Mouse (Mus musculus) neural tube, embryonic 12.5 days (tissue): ENCODE data around the gene Cux2. TPM values are rescaled to one million over a fixed set of nuclear protein-coding genes. Genes with fewer than 3 reads are reported as not detected.

Experiments used
- ATAC-seq: fragments of 200-750 bp; cut with Nextera tagmentation; 2 replicates; pipeline ENCODE4 v1.8.0; 2017; ENCODE audit warnings: low read depth, mild to moderate bottlenecking, moderate TSS enrichment, moderate library complexity; ENCODE audit not compliant: low FRiP score
- H3K27ac ChIP-seq: fragments of 300-500 bp; sonication (generic); 2 replicates; pipeline ENCODE4 v1.5.1; 2016
- H3K27me3 ChIP-seq: fragments of 300-500 bp; sonication (generic); replicated peaks from 2 replicates; pipeline ENCODE4 v1.6.1; 2016; ENCODE audit warnings: mild to moderate bottlenecking
- H3K36me3 ChIP-seq: fragments of 300-500 bp; sonication (generic); 2 replicates; pipeline ENCODE4 v1.6.1; 2016; ENCODE audit warnings: mild to moderate bottlenecking
- H3K4me1 ChIP-seq: fragments of 300-500 bp; sonication (generic); 2 replicates; pipeline ENCODE4 v1.6.1; 2016
- H3K4me2 ChIP-seq: fragments of 300-500 bp; sonication (generic); replicated peaks from 2 replicates; pipeline ENCODE4 v1.6.1; 2016; ENCODE audit warnings: mild to moderate bottlenecking
- H3K4me3 ChIP-seq: fragments of 300-500 bp; sonication (generic); 2 replicates; pipeline ENCODE4 v1.5.1; 2016
- H3K9ac ChIP-seq: fragments of 300-500 bp; sonication (generic); 2 replicates; pipeline ENCODE4 v1.6.1; 2016; ENCODE audit warnings: mild to moderate bottlenecking
- H3K9me3 ChIP-seq: fragments of 300-500 bp; sonication (generic); 2 replicates; pipeline ENCODE4 v1.6.1; 2016; ENCODE audit warnings: mild to moderate bottlenecking
- WGBS: fragments of 180-500 bp; shearing (Covaris S2); methylation state at CpG from one replicate; pipeline ENCODE4 v1.1.7; 2016; 5-methylcytosine and 5-hydroxymethylcytosine counted together
- polyA plus RNA-seq: library from polyadenylated mRNA; unstranded; fragments of >200 nt; fragmentation: Nextera tagmentation; extraction: Ambion mirVana; gene quantifications from 2 replicates; pipeline ENCODE4 v1.2.1, GENCODE M21; 2016

Gene Cux2
- polyA plus RNA-seq, 1 experiment from 2014 or later: 24.2 TPM

DNA sequence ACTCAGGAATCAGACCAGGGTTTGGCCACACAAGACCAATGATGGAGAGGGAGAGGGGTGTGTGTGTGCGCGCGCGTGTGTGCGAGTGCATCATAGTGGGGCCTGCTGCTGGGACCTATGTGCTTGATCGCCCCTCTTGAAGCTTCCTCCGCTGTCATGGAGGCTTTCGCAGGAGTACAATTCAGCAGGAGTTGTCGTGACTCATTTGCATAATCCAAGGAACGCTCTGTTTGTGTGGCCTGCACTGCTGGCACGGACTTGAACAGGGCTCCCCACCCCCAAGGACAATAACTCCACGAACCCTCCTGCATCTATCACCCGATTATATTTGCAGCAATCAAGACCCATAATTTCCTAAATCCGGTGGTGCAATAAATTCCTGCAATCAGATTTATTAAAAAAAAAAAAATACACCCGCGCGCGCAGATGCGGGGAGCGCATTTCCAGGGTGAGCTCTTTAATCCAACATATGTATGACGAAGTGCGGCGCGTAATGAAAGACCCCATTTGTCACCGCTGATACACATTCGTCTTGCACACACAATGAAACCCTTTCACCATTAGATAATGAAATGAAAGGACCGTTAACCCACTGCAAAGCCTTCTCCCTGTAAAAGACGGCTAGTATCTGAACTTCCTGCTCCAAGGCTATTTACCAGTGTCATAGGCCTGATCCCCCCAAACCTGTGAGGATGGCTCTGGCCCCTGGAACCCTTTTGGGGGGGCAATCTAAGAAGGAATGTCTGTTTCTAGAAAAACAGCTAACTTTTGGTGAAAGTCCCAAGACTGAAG lies 124.0 kb downstream of the Cux2 start:
- no peak overlapping the region for H3K9ac ChIP-seq
- no peaks in the 10 kb centered on the region for H3K36me3 ChIP-seq
- H3K4me2 ChIP-seq: peak overlapping the region; percentile 51
- ATAC-seq: peak; percentile 26; the same call in 1 of the 2 replicates
- H3K4me3 ChIP-seq: no peak overlapping the region
- H3K27ac ChIP-seq: no peak overlapping the region; the same call in 1 of the 2 replicates
- peaks cover 21% of the 10 kb centered on the region for H3K27me3 ChIP-seq
- no peaks in the 10 kb centered on the region for H3K9me3 ChIP-seq
- peaks cover 71% of the 10 kb centered on the region for H3K4me1 ChIP-seq
- WGBS: 18% methylated on average over 28 of the region's 28 CpGs

DNA sequence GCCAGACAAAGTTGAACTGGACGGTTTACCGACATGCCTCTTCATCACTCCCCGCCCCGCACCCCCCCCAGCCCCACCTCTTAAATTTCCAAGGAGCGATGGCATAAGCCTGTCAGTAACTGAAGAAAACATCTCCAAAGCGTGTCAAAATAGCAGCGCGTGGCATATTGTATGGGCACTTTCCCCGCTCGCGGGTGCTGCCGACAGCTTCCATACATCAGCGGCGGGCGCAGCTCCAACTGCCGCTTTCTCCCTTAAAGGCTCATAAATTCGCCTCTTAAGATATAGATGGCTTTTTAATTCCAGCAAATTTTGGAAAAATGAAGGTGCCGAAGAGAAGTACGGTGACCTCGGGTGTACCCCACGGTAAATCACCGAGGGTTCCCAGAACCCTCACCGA lies 124.6 kb downstream of the Cux2 start:
- H3K27ac ChIP-seq: no peak overlapping the region
- no peak overlapping the region for H3K4me3 ChIP-seq
- H3K4me1 ChIP-seq: peaks cover 68% of the 10 kb centered on the region
- no peaks in the 10 kb centered on the region for H3K9me3 ChIP-seq
- H3K36me3 ChIP-seq: no peaks in the 10 kb centered on the region
- peaks cover 21% of the 10 kb centered on the region for H3K27me3 ChIP-seq
- no peak for ATAC-seq
- H3K4me2 ChIP-seq: peak overlapping the region; percentile 51
- WGBS: 15% methylated on average over 23 of the region's 23 CpGs
- no peak overlapping the region for H3K9ac ChIP-seq

DNA sequence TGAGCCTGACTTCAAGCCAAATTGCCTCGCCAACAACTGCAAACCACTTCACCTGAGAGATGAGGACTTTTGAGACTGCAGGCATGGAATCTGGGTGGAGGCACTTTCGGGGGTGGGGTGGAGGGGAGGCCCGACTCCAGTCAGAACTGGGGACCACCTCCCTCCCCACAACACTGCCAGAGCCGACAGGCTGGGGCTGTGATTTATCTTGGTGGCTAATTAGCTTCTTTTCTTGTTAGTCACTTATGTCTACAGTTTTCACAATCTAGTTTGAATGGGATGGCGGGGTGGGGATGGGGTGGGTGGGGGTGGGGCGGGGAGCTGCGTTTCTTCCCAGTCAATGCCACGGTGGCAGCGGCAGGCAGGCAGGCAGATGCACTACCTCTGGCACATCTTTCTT lies 125.5 kb downstream of the Cux2 start:
- Histone ChIP-seq H3K27me3 (peaks cover 21% of the 10 kb centered on the region), H3K4me1 (peaks cover 65% of the 10 kb centered on the region), H3K36me3 (no peaks in the 10 kb centered on the region), H3K9ac (no peak overlapping the region), H3K27ac (no peak overlapping the region), H3K9me3 (no peaks in the 10 kb centered on the region), H3K4me2 (peak overlapping the region; percentile 51; the same call in 1 of the 2 replicates), H3K4me3 (no peak overlapping the region)
- no peak for ATAC-seq
- WGBS: 7% methylated on average over 9 of the region's 9 CpGs

DNA sequence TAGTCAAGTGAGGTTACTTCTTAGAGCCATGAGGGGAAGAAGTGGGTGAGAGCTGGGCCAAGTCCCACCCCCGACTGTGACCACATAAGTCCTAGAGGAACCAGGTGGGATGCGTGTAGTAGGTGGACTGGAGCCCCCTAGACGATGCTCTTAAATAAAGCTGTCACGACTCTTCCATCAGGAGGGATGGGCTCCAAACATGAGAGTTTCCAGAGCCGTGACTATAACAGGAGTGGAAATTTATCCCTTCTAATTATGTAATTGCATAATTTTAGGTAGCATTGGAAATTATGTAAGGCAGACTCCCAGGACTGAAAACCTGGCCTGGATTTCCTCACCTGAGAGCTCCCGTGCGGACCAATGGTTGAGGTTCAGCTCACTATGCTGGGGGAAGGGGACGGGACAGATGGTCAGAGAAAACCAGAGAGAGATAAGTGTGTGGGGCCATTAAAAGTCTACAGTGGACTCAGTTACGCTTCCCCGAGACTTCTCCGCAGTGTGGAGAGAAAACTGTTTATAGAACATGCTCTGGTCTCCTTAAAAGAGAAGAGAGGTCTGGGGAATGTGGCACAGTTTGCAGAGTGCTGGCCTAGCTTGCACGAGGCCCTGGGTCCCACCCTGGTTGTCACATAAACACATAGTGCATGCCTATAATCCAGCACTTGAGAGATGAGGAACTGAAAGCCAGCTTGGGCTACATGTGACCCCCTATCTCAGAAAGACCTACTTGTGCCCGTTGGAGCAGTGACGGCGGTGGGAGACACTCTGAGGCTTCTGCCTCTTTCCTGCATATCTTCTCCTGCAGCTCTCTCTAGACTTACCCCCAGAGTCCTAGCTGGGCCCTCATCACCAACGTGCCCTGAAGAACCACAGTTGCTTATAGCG lies 126.7 kb downstream of the Cux2 start:
- Histone ChIP-seq H3K36me3 (no peaks in the 10 kb centered on the region), H3K27me3 (peaks cover 21% of the 10 kb centered on the region), H3K4me3 (no peak overlapping the region), H3K4me1 (peaks cover 53% of the 10 kb centered on the region), H3K9me3 (no peaks in the 10 kb centered on the region), H3K4me2 (no peak overlapping the region), H3K9ac (no peak overlapping the region), H3K27ac (no peak overlapping the region)
- WGBS: 79% methylated on average over 17 of the region's 17 CpGs
- no peak for ATAC-seq

DNA sequence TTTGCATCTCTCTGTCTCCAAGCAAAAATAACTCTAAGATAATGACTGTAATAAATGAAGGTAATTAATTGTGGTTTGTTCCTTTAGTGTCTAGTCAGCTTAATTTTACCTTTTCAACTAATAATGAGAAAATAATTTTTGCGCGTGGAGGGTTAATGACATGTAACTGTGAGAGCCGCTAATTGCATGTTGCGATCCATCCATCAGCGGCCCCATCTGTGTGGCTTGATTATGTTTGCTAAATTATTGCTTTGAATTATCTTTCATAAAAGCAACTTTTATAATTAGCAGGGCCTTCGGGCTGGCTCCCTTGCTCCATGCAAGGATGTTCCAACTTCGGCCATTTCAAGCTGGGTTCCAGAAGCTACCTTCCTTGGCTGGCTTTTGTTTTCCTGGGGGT lies 130.7 kb downstream of the Cux2 start:
- no peak overlapping the region for H3K4me3 ChIP-seq
- peaks cover 15% of the 10 kb centered on the region; the same call in 1 of the 2 replicates for H3K27me3 ChIP-seq
- no peak for ATAC-seq

DNA sequence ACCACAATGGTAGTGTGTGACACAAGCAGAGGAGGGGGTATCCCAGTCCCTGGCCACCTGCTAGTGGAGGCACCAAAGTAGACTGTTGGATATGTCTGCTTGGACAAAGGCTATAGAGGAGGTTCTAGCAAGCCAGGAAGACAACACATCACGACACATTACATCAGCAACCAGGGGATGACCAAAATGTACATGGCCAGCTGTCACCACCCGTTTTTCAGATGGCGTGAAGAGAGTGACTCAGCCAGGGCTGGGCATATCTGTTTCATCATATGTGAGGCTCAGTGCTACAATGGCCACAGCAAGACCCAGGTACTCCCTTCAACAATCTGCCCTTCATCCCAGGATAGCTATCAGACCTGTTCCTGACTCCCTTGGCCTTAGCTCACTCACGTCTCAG lies 133.1 kb downstream of the Cux2 start:
- Histone ChIP-seq H3K36me3 (no peaks in the 10 kb centered on the region), H3K4me1 (peaks cover 16% of the 10 kb centered on the region), H3K9ac (no peak overlapping the region), H3K4me2 (no peak overlapping the region), H3K4me3 (no peak overlapping the region), H3K9me3 (no peaks in the 10 kb centered on the region), H3K27me3 (no peaks in the 10 kb centered on the region; the same call in 1 of the 2 replicates), H3K27ac (no peak overlapping the region)
- WGBS: 90% methylated on average over 4 of the region's 4 CpGs
- no peak for ATAC-seq

More for the DNA sequence above, 130.7 kb downstream of the Cux2 start:
- Histone ChIP-seq H3K9me3 (no peaks in the 10 kb centered on the region), H3K4me2 (no peak overlapping the region), H3K36me3 (no peaks in the 10 kb centered on the region), H3K9ac (no peak overlapping the region), H3K27ac (no peak overlapping the region), H3K4me1 (peaks cover 17% of the 10 kb centered on the region)
- 77% methylated on average over 7 of the region's 7 CpGs for WGBS

DNA sequence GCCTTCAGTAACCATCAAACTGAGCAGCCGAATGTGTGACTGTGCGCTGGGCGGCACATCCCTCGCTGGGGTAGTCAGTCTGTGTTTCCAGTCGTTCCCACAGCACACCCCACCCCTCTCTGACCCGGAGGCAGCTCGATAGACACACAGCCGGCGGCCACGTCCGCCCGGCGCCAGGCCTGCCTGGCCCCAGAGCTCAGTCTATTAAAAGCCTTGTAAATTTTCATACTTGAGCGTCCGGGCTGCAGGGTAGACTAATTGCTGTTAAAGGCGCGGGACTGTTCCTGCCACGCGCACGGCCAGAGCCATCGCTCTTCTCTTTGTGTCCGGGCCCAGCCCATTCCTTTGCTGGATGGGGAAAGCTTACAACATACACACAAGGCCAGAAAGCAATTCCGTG lies 135.9 kb downstream of the Cux2 start:
- Histone ChIP-seq H3K27ac (no peak overlapping the region; the same call in 1 of the 2 replicates), H3K9me3 (no peaks in the 10 kb centered on the region), H3K27me3 (no peaks in the 10 kb centered on the region), H3K36me3 (no peaks in the 10 kb centered on the region), H3K4me2 (no peak overlapping the region), H3K9ac (no peak overlapping the region), H3K4me1 (peaks cover 7% of the 10 kb centered on the region; the same call in 1 of the 2 replicates), H3K4me3 (no peak overlapping the region)
- ATAC-seq: peak; percentile 31; the same call in 1 of the 2 replicates
- WGBS: 22% methylated on average over 23 of the region's 23 CpGs

DNA sequence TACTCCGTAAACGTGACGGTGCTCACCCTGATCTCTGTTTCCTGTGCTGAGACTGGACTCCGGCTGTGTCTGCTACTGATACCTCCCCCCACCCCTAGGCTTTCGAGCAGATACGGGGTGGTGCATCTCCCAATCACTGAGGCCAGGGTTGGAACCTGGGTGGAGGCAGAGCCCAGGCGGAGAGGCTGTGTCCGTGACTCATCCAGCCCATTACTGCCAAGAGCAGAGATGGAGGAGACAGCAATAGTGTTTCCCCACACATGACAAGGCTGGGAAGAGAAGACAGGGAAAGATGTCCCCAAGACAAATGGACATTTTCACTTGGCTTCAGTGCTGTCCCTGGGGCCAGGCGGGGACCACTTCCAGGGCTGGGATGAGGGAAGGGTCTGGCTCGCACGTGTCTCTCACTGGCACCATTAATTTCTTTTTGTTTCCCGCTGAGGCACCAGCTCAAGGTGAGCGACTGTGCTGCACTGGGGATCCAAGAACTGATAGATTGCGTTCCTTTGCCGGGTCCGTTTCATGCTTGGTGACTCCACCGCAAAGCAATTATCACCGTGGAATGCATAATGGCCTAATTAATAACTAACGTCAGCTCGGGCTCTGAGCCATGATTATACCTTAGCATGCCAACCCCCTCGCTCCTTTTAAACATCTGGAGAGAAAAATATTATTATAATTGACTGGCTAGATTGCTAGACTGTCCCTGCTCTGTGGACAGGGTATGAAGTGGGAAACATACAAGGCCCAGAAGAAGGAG lies 140.5 kb downstream of the Cux2 start:
- H3K9ac ChIP-seq: no peak overlapping the region
- peak overlapping the region; percentile 10; the same call in 1 of the 2 replicates for H3K27ac ChIP-seq
- 77% methylated on average over 21 of the region's 21 CpGs for WGBS
- H3K4me2 ChIP-seq: no peak overlapping the region
- H3K36me3 ChIP-seq: no peaks in the 10 kb centered on the region
- 0 out of 2 replicates have a peak, but pooled peaks cover 4% of the 10 kb centered on the region for H3K4me1 ChIP-seq
- no peak for ATAC-seq
- H3K9me3 ChIP-seq: no peaks in the 10 kb centered on the region
- H3K27me3 ChIP-seq: no peaks in the 10 kb centered on the region
- no peak overlapping the region for H3K4me3 ChIP-seq

DNA sequence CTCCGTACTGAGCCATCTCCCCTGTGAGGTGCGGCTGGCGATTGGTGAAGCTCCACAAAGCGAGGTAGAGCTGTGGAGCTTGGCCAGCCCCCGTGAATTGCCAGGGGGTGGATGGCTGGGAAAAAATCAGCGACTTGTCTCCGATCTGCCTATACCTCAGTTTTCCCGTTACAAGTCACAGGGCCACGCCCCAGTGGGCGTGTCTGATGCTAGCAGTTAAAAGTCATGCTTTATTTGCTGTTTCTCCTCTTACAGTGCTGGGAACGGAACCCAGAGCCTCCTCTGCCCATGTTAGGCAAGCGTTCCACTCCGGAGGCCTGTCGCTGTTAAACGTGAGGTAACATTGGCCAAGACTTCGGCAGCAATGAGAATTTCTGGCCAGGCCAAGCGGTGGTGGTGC lies 144.2 kb downstream of the Cux2 start:
- ATAC-seq: no peak
- Histone ChIP-seq H3K4me3 (no peak overlapping the region), H3K9me3 (no peaks in the 10 kb centered on the region), H3K27ac (no peak overlapping the region), H3K36me3 (no peaks in the 10 kb centered on the region), H3K9ac (no peak overlapping the region), H3K4me1 (peaks cover 15% of the 10 kb centered on the region), H3K27me3 (no peaks in the 10 kb centered on the region), H3K4me2 (no peak overlapping the region)
- 77% methylated on average over 17 of the region's 17 CpGs for WGBS

DNA sequence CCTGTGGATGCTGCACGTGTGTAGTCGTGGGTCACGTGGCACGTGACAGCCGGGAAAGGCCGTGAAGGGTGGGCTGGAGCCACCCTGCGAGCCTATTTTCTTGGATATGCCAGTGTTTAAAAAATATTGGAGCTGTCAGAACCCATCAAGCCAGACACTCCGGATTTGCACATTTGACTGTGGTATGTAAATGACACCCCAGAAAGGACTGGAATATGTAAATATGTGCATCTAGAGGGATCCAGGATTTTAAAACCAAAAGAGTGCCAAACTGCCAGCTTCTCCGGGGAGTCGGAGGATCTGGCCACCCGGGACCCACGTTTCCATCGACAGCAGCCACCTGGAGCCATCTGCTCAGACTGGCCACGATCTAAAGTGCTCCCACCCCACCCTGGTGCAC lies 145.1 kb downstream of the Cux2 start:
- Histone ChIP-seq H3K27me3 (no peaks in the 10 kb centered on the region), H3K36me3 (no peaks in the 10 kb centered on the region), H3K4me1 (peaks cover 15% of the 10 kb centered on the region), H3K9ac (no peak overlapping the region), H3K9me3 (no peaks in the 10 kb centered on the region), H3K4me2 (no peak overlapping the region), H3K27ac (no peak overlapping the region), H3K4me3 (no peak overlapping the region)
- WGBS: 84% methylated on average over 14 of the region's 14 CpGs
- no peak for ATAC-seq

DNA sequence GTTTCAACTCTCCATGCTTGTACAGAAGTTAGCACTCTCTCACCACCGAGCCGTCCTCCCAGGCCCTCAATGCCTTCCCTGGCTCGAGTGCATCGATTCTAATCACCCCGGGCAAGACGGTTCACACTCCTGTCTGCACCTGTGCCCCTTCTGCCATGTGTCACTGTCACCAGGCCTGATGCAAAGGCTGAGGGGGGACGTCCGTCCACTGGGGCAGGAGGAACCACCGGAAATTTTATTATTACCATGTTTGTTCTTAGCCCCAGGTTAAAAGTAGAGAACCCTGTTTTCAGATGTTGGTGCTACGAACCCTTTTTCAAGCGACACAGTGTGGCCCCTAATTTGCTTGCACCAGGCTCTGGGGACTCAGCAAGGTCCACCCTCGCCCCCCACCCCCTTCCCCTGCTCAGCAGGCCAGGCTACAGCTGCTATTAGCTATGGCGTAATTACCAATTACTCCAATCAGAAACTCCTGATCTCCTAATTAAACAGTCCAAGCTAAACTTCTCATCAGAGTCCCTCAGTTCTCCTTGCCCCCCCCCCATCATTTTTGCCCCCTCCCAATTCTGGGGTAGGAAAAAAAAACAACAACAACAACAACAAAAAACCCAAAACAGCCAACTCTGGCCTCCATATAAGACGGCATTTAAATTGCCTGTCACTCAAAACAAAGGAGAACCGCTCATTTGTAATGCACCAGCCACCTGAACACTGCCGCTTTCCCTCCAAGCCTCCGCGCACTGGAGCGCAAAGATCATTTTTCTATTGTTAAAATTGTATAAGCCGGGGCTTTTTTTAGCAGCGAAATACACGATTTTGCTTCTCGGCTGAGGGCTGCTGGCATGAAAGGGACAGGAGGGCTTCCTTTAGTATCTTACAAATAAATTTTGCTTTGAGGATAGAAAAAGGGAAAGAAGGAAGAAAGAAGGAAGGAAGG lies 146.8 kb downstream of the Cux2 start:
- Histone ChIP-seq H3K9ac (no peak overlapping the region), H3K27ac (no peak overlapping the region), H3K4me2 (no peak overlapping the region), H3K4me3 (no peak overlapping the region), H3K27me3 (no peaks in the 10 kb centered on the region), H3K4me1 (peaks cover 15% of the 10 kb centered on the region), H3K36me3 (no peaks in the 10 kb centered on the region), H3K9me3 (no peaks in the 10 kb centered on the region)
- ATAC-seq: 0 out of 2 replicates have a peak, but pooled peaks have one; percentile 37
- WGBS: 45% methylated on average over 23 of the region's 23 CpGs
